Mouse (Mus musculus) T-helper 1 cell (primary cell): ENCODE measurements around the gene Tnfaip8l2.

ENCODE experiments used
- in situ Hi-C: fragments of 300-600 bp; cut with MboI, MseI; formaldehyde crosslinking; loops from one replicate; pipeline ENCODE4 v1.15.1; 2025; ENCODE audit warnings: high pct_unique_total_duplicates

Gene Tnfaip8l2

GRCm38 (mm10) chr3:95159987-95160963, 18.1 kb upstream of the Tnfaip8l2 start, which contains the start of gene Sema6c:
Gene Sema6c, plus strand, starts transcription at chr3:95160457.
- in situ Hi-C loops, result no loop called here

DNA sequence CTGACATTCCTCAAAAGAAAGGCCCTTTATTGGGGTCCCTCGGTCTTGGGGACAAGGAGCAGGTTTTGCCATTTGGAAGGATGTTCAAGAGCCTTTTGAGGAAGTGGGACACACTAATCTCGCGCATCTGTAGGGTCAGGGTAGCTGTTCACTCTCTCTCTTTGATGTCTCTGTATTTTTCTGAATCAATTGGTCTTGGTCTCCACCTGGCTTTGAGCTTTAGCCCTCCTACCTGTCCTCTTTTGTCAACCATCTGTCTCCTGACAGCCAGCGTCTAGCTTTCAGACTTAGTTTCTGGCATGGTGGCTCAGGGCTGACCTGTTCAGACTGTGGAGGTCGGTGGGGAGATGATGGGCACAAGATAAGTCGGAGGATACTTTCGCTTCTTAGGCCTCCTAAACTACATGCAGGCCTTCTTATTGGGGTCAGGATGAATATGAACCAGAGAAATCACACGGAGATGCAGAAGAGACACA, 17.4 kb upstream of the Tnfaip8l2 start:
- in situ Hi-C loops, result no loop called here

GRCm38 (mm10) chr3:95153874-95154273, 11.7 kb upstream of the Tnfaip8l2 start:
- in situ Hi-C loops, result no loop called here

DNA sequence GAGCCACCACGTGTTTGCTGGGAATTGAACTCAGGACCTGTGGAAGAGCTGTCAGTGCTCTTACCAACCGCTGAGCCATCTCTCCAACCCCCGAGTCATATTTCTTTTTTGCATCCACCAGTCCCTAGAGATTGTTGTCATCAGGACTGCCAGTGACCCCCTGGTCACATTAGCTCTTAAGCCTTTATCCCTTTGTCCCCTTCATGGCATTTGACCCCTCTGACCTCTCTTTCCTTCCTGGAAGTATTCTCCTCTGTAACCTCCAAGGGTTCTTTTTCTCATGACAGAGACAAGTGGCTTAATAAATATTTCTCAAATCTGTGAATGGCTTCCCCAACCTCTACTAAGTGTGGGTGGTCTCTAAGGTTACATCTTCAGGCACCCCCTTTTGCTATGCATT, 5.8 kb upstream of the Tnfaip8l2 start:
- in situ Hi-C loops, result no loop called here

GRCm38 (mm10) chr3:95142617-95143011, 454 bp upstream of the Tnfaip8l2 start:
- in situ Hi-C loops, result no loop called here

DNA sequence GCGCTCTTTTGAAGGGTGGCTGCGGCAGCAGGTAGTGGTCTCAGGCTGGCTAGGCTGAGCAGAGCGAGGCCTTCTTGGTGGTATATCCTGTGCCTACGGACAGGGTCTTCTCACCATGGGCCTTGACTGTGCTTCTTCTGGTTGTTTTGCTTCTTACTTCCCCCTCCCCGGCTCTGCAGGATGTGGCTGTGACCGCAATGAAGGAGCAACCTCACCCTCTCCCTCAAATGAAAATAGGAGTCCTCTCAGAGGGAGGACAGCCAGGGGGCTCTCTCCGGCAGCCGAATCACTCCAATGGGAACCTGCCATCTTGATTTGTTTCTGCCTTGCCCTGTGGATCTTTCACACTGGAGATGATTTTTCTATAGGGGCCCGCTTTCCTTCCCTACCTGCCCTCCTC, 686 bp downstream of the Tnfaip8l2 start:
- in situ Hi-C loops, result no loop called here

DNA sequence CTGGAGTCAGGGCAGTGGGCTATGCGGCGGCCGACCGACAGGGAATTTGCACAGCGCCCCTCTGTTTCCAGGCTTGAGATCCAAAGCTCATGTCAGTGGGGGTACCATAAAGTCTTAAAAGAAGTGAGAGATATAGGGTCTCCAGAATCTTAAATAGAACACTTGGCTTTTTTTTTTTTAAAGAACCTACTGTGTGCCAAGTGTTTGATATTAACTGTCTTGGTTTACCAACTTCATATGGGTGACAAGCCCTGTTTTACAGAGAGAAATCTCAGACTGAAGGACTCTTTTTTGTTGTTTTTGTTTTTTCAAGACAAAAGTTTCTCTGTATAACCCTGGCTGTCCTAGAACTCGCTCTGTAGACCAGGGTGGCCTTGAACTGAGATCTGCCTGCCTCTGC, 1.4 kb downstream of the Tnfaip8l2 start:
- in situ Hi-C loops, result no loop called here

GRCm38 (mm10) chr3:95140289-95140595, 1.9 kb downstream of the Tnfaip8l2 start:
- in situ Hi-C loops, result no loop called here

- in situ Hi-C loops, result no loop called here
Observed at GRCm38 (mm10) chr3:95139586-95140288, 2.4 kb downstream of the Tnfaip8l2 start.

DNA sequence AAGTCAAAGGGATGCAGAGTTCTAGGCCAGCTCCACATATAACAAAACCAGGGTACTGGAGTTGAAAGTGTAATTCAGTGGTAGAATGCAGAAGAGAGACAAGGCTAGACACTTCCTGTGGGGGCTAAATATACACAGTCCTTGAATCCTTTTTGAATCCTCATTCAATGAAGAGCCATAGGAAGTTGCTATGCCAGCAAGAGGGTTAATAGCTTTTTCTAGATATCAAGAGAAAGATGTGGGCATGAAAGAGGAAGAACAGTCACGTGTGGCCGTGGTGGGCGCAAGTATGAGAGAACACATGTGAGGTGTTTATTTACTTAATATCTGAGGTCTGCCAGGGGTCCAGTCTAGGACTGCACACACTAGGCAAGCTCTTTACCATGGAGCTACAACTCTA, 5.8 kb downstream of the Tnfaip8l2 start:
- in situ Hi-C loops, result no loop called here

- in situ Hi-C loops, result no loop called here
Observed at GRCm38 (mm10) chr3:95135433-95136052, 6.6 kb downstream of the Tnfaip8l2 start.

GRCm38 (mm10) chr3:95135023-95135422, 7.1 kb downstream of the Tnfaip8l2 start:
- in situ Hi-C loops, result no loop called here

- in situ Hi-C loops, result loop anchor here (5.0 kb wide), 1 partner anchor 1207 kb away; no protein-coding TSS in a partner anchor
Observed at GRCm38 (mm10) chr3:95134133-95134532, 8.0 kb downstream of the Tnfaip8l2 start.

DNA sequence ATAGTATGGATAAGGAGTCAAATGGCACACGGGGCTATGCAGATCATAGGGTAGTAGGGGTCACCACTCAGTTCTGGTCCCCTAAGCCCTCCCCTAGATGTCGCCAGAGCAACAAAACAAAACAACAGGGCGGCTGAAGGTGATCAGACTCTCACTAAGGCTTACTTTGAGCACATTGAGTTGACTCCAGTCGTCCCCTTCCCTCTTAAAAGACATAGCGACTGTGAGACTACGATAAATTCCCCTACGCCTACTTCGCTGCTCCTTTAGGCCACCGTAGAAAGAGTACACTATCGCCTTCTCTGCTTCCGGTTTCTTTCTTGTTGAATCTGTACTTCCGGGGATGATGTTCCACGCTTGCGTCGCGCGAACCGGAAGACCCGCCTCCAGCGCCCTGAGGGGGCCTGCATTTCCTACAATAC, 8.5 kb downstream of the Tnfaip8l2 start, which contains the start of the genes Scnm1 and Lysmd1:
TSS of gene Scnm1 (minus strand) at position 332 of the 422 bp plus-strand sequence.
TSS of gene Lysmd1 (plus strand) at position 409 of the 422 bp plus-strand sequence.
- in situ Hi-C loops, result loop anchor here (5.0 kb wide), 1 partner anchor 1206 kb away; no protein-coding TSS in a partner anchor

DNA sequence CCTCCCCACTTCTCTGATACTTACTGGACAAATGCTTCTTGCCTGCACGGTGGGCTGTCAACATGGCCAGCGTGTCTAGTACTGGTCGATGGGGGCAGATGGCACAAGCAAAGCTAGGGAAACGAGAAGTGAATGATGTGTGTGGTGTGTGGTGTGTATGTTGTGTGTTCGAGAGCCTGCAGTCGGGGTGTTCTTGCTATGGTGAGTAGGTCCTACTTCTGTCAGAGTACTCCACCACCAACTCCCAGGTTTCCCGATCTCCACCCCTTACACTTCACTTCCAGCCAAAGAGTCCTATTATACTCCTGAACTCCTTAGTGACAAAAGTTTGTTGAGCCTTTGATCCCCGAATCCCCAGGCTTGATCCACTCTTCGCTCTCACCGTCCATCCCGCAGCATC, 9.0 kb downstream of the Tnfaip8l2 start:
- in situ Hi-C loops, result loop anchor here (5.0 kb wide), 1 partner anchor 1206 kb away; no protein-coding TSS in a partner anchor

- in situ Hi-C loops, result loop anchor here (5.0 kb wide), 1 partner anchor 1205 kb away; no protein-coding TSS in a partner anchor
Observed at GRCm38 (mm10) chr3:95132389-95132788, 9.8 kb downstream of the Tnfaip8l2 start.

- in situ Hi-C loops, result loop anchor here (5.0 kb wide), 1 partner anchor 1203 kb away; no protein-coding TSS in a partner anchor
Observed at GRCm38 (mm10) chr3:95130081-95130480, 12.1 kb downstream of the Tnfaip8l2 start.

GRCm38 (mm10) chr3:95129226-95129651, 12.9 kb downstream of the Tnfaip8l2 start:
- in situ Hi-C loops, result no loop called here

DNA sequence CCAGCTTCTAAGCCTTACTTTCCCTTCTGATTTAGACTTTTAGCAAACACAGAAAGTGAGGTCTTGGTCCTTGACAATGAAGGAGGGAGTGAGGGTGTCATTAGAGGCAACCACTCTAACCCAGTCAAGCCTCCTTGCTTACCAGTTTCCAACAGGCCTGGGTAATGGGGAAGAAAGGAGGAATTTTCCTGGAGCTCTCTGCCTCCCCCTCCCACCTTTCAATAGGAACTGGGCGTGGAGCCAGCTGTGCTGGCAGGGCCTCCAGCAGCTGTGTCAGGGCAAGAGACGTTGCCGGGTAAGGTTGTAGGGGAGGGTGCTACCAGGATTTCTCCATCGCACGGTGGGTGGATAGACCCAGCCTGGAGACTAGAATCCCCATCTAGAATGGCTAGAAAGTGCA, 17.2 kb downstream of the Tnfaip8l2 start:
- in situ Hi-C loops, result no loop called here

DNA sequence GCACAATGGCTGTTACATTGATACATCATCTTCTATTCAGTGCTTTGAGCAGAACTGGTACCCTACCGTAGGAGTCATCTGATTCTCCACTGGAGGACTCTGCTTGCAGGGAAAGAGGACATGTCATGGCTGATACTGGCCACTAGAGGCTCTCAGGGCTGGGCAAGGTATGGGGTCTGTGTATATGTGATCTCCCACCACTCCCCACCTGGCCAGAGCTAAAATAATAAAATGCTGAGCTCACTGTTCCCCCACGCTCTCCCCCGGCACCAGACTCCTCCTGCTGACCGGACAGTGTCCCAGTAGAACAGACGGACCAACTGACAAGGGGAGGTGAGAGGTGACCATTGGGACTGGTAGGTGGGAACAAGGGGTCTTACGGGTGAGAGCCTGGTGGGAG, 17.9 kb downstream of the Tnfaip8l2 start, which contains the start of gene Tmod4:
TSS of gene Tmod4 (plus strand) at position 231 of the 400 bp plus-strand sequence.
- in situ Hi-C loops, result no loop called here

GRCm38 (mm10) chr3:95121580-95121979, 20.6 kb downstream of the Tnfaip8l2 start:
- in situ Hi-C loops, result no loop called here
